Mouse (Mus musculus): ENCODE measurements around the gene Gpr25. TPM values are rescaled to one million over a fixed set of nuclear protein-coding genes. Genes with fewer than 3 reads are reported as not detected.

Gpr25 gene
- total and polyA plus RNA-seq, 2 experiments from 2014 or later: not detected

DNA sequence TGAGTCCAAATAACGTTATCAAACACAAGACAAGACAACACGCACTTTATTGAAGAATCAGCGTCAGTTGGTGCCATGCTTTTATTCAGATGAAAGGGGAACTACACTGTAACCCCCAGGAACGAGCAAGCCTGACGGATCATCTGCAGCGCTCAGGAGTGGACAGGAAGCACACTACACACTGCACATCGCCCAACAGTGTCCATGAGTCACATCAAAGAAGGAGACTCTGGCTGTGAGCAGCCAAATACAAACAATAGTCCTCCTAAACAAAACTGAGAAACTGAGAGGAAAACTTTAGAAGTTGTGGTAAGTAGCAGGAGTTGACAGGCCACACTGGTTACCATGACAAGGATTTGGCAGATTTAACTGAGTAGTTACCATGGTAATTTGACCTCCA, 7.6 kb upstream of the Gpr25 start:
- Histone ChIP-seq H3K4me3 (ENCODE audit: low read depth, low read length) (no peak overlapping the region), H3K27me3 (ENCODE audit: control insufficient read depth, insufficient read depth, low read length) (no peaks in the 10 kb centered on the region), H3K9me3 (replicated peaks; ENCODE audit: control insufficient read depth, low read length) (no peaks in the 10 kb centered on the region), H3K4me1 (ENCODE audit: control insufficient read depth, insufficient read depth) (no peaks in the 10 kb centered on the region), H3K9ac (replicated peaks; ENCODE audit: low read depth, low read length) (no peak overlapping the region), H3K4me2 (ENCODE audit: low read depth, low read length) (no peak overlapping the region), H3K36me3 (replicated peaks; ENCODE audit: control insufficient read depth, insufficient read depth, low read length) (peaks cover 44% of the 10 kb centered on the region), H3K27ac (ENCODE audit: low read depth) (no peak overlapping the region)
- DNase-seq (ENCODE audit: low spot score) (no peak), ATAC-seq (ENCODE audit: insufficient read depth, low read depth) (no peak)
- 80% methylated on average over 7 of the region's 7 CpGs for WGBS
- no peak for TF ChIP-seq EP300 (IDR thresholded peaks at IDR 0.05; ENCODE audit: low read depth)
- no peak for TF ChIP-seq CTCF (IDR thresholded peaks at IDR 0.05; ENCODE audit: low read depth)

DNA sequence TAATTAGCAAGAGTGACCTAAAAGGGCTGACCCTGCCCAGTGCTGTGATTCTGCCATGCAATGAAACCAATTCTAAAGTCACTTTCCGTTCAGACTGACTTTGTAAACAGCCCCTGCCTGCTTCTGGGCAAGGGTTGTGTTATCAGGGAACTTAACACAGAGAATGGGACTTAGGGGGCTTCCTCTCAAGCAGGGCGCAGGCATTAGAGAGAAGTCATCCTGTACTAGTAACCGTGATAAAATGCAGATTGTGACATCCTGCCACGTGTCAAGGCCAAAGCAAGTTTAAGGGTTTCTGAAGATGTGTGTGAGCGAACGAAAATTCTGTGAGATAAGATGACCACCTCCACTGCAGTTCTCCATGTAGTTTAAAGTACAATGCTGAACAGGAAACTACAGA, 5.5 kb upstream of the Gpr25 start:
- Histone ChIP-seq H3K4me2 (ENCODE audit: low read depth, low read length) (no peak overlapping the region), H3K27ac (ENCODE audit: low read depth) (no peak overlapping the region), H3K9me3 (replicated peaks; ENCODE audit: control insufficient read depth, low read length) (no peaks in the 10 kb centered on the region), H3K36me3 (replicated peaks; ENCODE audit: control insufficient read depth, insufficient read depth, low read length) (peaks cover 23% of the 10 kb centered on the region), H3K27me3 (ENCODE audit: control insufficient read depth, insufficient read depth, low read length) (peaks cover 20% of the 10 kb centered on the region), H3K9ac (replicated peaks; ENCODE audit: low read depth, low read length) (no peak overlapping the region), H3K4me3 (ENCODE audit: low read depth, low read length) (no peak overlapping the region), H3K4me1 (ENCODE audit: control insufficient read depth, insufficient read depth) (no peaks in the 10 kb centered on the region)
- no peak for ATAC-seq (ENCODE audit: insufficient read depth, low read depth)
- 37% methylated on average over 6 of the region's 6 CpGs for WGBS
- TF ChIP-seq EP300 (IDR thresholded peaks at IDR 0.05; ENCODE audit: low read depth) (no peak), CTCF (IDR thresholded peaks at IDR 0.05; ENCODE audit: low read depth) (no peak)
- DNase-seq (ENCODE audit: low spot score): no peak

DNA sequence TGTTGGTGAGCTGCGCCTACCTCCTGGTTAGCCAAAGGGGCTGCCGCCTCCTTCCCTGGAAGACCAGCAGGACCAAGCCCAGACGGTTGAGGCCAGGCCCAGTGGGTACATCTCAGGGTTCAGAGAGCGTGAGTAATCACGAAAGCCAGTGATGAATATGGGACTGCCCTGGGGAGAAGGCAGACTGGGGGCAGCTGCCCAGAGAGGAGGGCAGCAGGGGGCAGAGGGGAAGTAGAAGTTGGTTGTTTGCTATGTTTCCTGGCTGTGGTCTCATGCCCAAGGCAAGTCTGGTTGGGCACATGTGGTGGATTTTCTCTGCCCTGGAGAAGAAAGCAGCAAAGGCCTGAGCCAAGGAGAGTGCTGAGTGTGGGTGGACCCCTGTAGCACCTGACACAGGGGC, 2.7 kb upstream of the Gpr25 start:
- no peak overlapping the region for H3K4me2 ChIP-seq (ENCODE audit: low read depth, low read length)
- H3K27me3 ChIP-seq (ENCODE audit: control insufficient read depth, insufficient read depth, low read length): peaks cover 48% of the 10 kb centered on the region
- H3K4me1 ChIP-seq (ENCODE audit: control insufficient read depth, insufficient read depth): peaks cover 13% of the 10 kb centered on the region; the same call in 1 of the 2 replicates
- no peak for ATAC-seq (ENCODE audit: insufficient read depth, low read depth)
- DNase-seq (ENCODE audit: low spot score): no peak
- 78% methylated on average over 5 of the region's 5 CpGs for WGBS
- no peak overlapping the region for H3K27ac ChIP-seq (ENCODE audit: low read depth)
- no peak overlapping the region for H3K4me3 ChIP-seq (ENCODE audit: low read depth, low read length)
- no peak for TF ChIP-seq CTCF (IDR thresholded peaks at IDR 0.05; ENCODE audit: low read depth)
- TF ChIP-seq EP300 (IDR thresholded peaks at IDR 0.05; ENCODE audit: low read depth): no peak
- no peak overlapping the region for H3K9ac ChIP-seq (replicated peaks; ENCODE audit: low read depth, low read length)
- H3K9me3 ChIP-seq (replicated peaks; ENCODE audit: control insufficient read depth, low read length): no peaks in the 10 kb centered on the region
- peaks cover 7% of the 10 kb centered on the region; the same call in 1 of the 2 replicates for H3K36me3 ChIP-seq (replicated peaks; ENCODE audit: control insufficient read depth, insufficient read depth, low read length)

DNA sequence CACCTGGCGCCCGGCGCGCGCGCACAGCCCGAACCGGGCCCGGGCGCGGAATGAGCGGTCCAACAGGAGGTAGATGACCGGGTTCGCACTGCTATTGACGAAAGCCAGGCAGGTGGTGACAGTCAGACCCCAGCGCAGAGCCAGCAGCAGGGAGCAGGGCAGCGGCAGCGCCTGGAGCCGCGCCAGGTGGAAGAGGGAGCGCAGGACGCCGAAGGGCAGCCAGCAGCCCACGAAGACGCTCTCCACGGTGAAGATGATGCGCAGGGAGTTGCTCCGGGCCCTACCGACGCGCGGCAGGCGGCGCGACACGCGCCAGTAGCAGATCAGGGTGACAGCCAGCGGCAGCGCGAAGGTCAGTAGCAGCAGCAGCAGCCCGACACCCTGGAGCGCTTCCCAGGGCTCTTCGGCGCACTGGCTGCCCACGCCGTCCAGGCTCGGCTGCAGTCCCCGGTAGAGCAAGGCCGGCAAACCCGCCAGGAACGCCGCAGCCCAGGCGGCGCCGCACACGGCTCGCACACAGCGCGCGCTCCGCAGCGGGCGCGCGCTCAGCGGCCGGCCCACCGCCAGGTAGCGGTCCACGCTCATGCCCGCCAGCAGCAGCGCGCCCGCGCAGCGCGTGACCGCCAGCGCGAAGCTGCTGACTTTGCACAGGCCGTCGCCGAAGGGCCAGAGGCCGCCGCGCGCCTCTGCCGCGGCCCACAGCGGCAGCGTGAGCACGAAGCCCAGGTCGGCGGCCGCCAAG, 609 bp downstream of the Gpr25 start:
- H3K4me1 ChIP-seq (ENCODE audit: control insufficient read depth, insufficient read depth): peaks cover 13% of the 10 kb centered on the region; the same call in 1 of the 2 replicates
- H3K4me3 ChIP-seq (ENCODE audit: low read depth, low read length): peak overlapping the region; percentile 51
- peak; percentile 79 for ATAC-seq (ENCODE audit: insufficient read depth, low read depth)
- peak; percentile 64 for DNase-seq (ENCODE audit: low spot score)
- TF ChIP-seq EP300 (IDR thresholded peaks at IDR 0.05; ENCODE audit: low read depth) (no peak), CTCF (IDR thresholded peaks at IDR 0.05; ENCODE audit: low read depth) (no peak)
- no peak overlapping the region; the same call in 1 of the 2 replicates for H3K9ac ChIP-seq (replicated peaks; ENCODE audit: low read depth, low read length)
- H3K27ac ChIP-seq (ENCODE audit: low read depth): no peak overlapping the region
- WGBS: 1% methylated on average over 78 of the region's 95 CpGs
- no peaks in the 10 kb centered on the region for H3K9me3 ChIP-seq (replicated peaks; ENCODE audit: control insufficient read depth, low read length)
- peak overlapping the region; percentile 84 for H3K4me2 ChIP-seq (ENCODE audit: low read depth, low read length)
- no peaks in the 10 kb centered on the region for H3K36me3 ChIP-seq (replicated peaks; ENCODE audit: control insufficient read depth, insufficient read depth, low read length)
- peaks cover 71% of the 10 kb centered on the region for H3K27me3 ChIP-seq (ENCODE audit: control insufficient read depth, insufficient read depth, low read length)

DNA sequence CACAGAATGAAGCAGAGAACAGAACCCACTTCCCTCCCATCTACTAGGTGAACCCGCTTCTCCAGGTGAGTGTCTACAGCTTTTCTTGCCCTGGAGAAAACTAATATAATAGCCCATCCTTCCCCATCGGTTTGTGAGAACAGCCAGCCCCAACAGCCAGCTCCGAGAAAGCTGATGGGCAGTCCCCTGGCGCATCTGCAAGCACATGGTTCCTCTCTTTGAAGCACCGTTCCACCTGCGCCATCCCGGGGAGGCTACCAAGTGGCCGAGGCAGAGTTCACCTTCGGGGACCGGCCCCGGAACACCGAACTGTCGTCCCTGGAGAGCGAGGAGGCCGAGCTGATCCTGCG, 1.2 kb downstream of the Gpr25 start:
- ATAC-seq (ENCODE audit: insufficient read depth, low read depth) (no peak), DNase-seq (ENCODE audit: low spot score) (no peak)
- H3K9me3 ChIP-seq (replicated peaks; ENCODE audit: control insufficient read depth, low read length): no peaks in the 10 kb centered on the region
- WGBS: 5% methylated on average over 16 of the region's 16 CpGs
- no peaks in the 10 kb centered on the region for H3K36me3 ChIP-seq (replicated peaks; ENCODE audit: control insufficient read depth, insufficient read depth, low read length)
- peak overlapping the region; percentile 51 for H3K4me3 ChIP-seq (ENCODE audit: low read depth, low read length)
- H3K4me1 ChIP-seq (ENCODE audit: control insufficient read depth, insufficient read depth): peaks cover 13% of the 10 kb centered on the region; the same call in 1 of the 2 replicates
- peaks cover 71% of the 10 kb centered on the region for H3K27me3 ChIP-seq (ENCODE audit: control insufficient read depth, insufficient read depth, low read length)
- H3K9ac ChIP-seq (replicated peaks; ENCODE audit: low read depth, low read length): no peak overlapping the region
- H3K4me2 ChIP-seq (ENCODE audit: low read depth, low read length): peak overlapping the region; percentile 84
- H3K27ac ChIP-seq (ENCODE audit: low read depth): no peak overlapping the region
- TF ChIP-seq CTCF (IDR thresholded peaks at IDR 0.05; ENCODE audit: low read depth) (no peak), EP300 (IDR thresholded peaks at IDR 0.05; ENCODE audit: low read depth) (no peak)

DNA sequence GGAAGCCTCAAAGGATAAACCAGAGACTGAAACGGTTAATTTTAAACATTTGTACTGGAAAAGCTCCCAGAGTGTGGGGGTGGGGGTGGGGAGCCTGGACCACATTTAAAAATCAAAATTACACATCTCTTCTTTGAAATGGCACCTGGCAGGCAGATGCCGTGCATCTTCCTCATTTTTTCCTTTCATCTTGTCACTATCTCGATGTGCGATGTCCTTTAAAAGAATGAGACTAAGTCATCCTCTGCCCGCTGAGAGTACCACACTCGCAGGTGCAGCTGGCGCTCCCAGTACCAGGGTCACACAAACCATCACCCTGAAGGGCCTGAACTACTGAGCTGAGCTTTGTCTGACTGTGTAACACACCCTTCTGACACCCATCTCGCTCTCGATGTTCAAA, 2.2 kb downstream of the Gpr25 start:
- WGBS: 77% methylated on average over 9 of the region's 9 CpGs

More for the DNA sequence above, 2.2 kb downstream of the Gpr25 start:
- H3K4me2 ChIP-seq (ENCODE audit: low read depth, low read length): no peak overlapping the region
- no peak overlapping the region for H3K4me3 ChIP-seq (ENCODE audit: low read depth, low read length)
- H3K9me3 ChIP-seq (replicated peaks; ENCODE audit: control insufficient read depth, low read length): no peaks in the 10 kb centered on the region
- peaks cover 13% of the 10 kb centered on the region; the same call in 1 of the 2 replicates for H3K4me1 ChIP-seq (ENCODE audit: control insufficient read depth, insufficient read depth)
- TF ChIP-seq CTCF (IDR thresholded peaks at IDR 0.05; ENCODE audit: low read depth): no peak
- TF ChIP-seq EP300 (IDR thresholded peaks at IDR 0.05; ENCODE audit: low read depth): no peak
- DNase-seq (ENCODE audit: low spot score) (no peak), ATAC-seq (ENCODE audit: insufficient read depth, low read depth) (no peak)
- no peak overlapping the region for H3K27ac ChIP-seq (ENCODE audit: low read depth)
- no peaks in the 10 kb centered on the region for H3K36me3 ChIP-seq (replicated peaks; ENCODE audit: control insufficient read depth, insufficient read depth, low read length)
- H3K27me3 ChIP-seq (ENCODE audit: control insufficient read depth, insufficient read depth, low read length): peaks cover 71% of the 10 kb centered on the region
- no peak overlapping the region for H3K9ac ChIP-seq (replicated peaks; ENCODE audit: low read depth, low read length)

All from heart, postnatal 0 days (tissue).